Mouse (Mus musculus) layer of hippocampus, postnatal 14 days (tissue): Measurements from ENCODE around the gene Ror1. TPM values are rescaled to one million over a fixed set of nuclear protein-coding genes. Genes with fewer than 3 reads are reported as not detected.

Source experiments
- DNase-seq, 2 experiments: peaks; one replicate each; pipeline ENCODE4 v3.0.0; 2021 to 2022; ENCODE audit warnings: low spot score in 2 of 2, mixed read lengths in 1 of 2
- total RNA-seq, 2 experiments: library from RNA; stranded (reverse); gene quantifications; 2 replicates each; pipeline ENCODE4 v1.2.3; 2021

Ror1 gene
- total RNA-seq, 2 experiments from 2014 or later, result 2.6 to 2.9 TPM

DNA sequence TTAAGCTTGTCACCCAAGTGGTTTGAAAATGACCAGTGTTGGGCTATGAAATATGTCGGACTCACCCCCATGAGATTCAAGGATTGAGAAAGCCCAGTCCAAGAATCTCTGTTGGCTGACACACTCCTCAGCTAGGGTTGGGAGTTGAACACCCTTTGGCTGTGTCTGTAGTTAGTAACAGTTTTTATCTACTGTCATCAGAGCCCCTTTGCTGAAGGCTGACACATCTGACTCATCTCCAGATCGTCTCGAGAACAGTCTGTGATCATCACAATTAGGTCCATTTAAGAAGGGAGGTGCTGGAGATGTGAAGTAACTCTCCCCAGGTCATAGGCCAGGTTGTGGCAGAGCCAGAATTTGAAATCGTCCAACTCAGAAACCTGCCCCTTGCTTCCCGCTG is 203.0 kb downstream of the Ror1 start:
- no peak for DNase-seq

DNA sequence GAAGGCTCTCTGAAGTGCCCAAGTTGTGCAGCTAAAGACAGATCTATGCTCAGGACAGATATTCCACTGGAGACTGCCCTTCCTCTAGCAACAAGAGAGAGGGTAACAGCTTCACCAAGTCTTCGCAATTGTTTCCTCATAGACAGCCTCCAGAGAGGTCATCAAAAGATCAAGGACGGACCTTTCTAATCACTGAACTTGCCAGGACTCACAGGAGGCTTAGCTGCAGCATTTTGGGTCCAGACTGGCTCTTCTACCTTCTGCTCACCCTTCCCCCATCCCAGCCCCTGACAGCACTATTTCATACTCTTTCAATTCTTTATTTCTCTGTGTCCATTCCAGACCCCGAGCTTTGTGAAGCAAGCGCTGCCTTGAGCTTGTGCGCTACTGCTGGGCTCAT is 204.6 kb downstream of the Ror1 start:
- no peak for DNase-seq

DNA sequence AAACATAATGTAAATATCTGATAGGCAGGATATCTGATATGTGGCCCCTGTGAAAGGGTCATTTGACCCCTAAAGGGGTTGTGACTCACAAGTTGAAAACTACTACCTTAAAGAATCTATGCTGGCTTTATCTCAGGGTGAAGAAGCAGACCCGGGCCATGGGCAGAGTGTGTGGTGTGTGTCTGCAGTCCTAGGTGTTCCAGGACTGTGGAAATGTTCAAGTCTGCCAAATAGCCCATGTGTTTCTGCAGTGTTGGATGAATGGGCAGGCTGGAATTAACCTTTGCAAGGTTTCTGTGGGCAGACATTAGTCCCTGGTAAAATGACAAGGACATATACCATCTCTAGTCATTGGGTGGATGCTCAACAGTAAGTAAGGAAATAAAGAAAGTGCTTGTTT is 205.8 kb downstream of the Ror1 start:
- DNase-seq, result no peak

GRCm38 (mm10) chr4:100307365-100307764 is 211.8 kb downstream of the Ror1 start:
- DNase-seq, result no peak

GRCm38 (mm10) chr4:100311775-100312537 is 216.4 kb downstream of the Ror1 start:
- DNase-seq, result no peak

GRCm38 (mm10) chr4:100315066-100315465 is 219.5 kb downstream of the Ror1 start:
- no peak for DNase-seq

DNA sequence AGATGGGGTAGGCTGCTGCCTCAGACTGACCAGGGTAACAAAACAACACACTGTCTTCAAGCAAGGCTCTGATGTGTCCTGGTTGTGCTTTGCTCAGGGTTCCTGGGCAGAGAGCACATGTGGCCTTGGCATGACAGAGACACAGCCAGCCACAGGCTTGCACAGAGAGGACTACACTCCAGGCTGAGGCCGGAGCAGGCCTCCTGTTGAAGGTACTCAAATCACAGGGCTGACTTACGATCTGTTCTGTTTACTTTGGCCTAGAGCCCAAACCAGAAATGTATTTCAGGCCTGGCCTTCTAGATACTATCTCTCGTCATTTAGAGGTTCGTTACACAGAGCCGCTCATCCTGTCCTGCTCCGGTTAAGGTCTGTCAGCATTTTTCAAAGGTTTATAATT is 226.2 kb downstream of the Ror1 start:
- no peak for DNase-seq

DNA sequence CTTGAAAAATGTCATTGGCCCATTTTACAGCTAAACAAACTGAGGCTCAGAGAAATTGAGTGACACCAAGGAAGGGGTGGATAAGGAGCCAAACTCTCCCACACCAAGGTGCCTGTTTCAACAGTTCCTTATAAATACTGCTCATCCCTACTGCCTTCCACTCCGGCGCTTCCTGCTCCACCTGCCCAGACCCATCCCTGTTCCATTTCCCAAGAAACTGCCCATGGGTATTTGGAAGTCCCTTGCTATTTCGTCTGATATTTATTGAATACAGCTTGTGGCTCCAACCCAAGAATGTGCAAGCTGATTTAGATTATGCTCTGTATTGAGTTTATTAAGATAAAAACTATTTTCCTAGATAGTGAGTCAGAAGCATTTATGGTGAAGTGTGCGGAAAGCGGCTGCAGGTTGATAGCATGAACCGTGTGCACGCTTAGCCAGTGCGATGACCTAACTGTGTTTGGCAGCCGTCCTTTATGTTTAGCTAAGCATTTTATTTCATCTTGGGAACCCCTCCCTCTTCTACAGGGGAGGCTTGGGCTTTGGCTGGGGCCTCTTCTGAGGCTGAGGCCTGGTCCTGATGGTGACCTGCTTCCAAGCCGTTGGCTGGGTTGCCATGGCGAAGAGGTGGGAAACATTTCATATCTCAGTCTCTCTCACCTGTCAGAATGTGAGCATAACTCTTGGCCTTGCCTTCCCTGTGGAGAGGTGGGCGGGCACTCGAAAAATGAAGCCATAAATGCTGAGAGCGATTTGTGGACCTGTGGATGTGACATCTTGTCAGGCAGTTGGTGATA is 229.3 kb downstream of the Ror1 start:
- no peak for DNase-seq

- DNase-seq, result peak in 1 of 2 experiments; percentile 48
Observed at GRCm38 (mm10) chr4:100328361-100328970, 232.9 kb downstream of the Ror1 start.

GRCm38 (mm10) chr4:100335168-100335567 is 239.6 kb downstream of the Ror1 start:
- no peak for DNase-seq

DNA sequence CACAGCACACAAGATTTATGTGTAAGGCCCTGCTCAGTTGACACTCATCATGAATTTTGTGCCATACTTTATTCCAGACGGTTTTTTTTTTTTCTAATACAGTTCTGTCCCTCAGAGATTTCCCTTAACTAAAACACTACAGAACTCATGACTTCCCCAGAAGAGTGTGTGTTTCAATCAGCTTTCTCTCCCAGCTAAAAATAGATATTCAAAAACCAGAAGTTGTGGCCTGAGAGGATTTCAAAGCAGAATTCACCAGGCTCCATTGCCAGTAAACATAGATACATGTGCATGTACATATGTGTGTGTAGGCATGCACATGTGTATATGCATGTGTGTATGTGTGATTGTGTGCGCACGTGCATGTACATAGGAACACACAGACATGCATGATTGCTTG is 252.2 kb downstream of the Ror1 start:
- DNase-seq, result no peak

DNA sequence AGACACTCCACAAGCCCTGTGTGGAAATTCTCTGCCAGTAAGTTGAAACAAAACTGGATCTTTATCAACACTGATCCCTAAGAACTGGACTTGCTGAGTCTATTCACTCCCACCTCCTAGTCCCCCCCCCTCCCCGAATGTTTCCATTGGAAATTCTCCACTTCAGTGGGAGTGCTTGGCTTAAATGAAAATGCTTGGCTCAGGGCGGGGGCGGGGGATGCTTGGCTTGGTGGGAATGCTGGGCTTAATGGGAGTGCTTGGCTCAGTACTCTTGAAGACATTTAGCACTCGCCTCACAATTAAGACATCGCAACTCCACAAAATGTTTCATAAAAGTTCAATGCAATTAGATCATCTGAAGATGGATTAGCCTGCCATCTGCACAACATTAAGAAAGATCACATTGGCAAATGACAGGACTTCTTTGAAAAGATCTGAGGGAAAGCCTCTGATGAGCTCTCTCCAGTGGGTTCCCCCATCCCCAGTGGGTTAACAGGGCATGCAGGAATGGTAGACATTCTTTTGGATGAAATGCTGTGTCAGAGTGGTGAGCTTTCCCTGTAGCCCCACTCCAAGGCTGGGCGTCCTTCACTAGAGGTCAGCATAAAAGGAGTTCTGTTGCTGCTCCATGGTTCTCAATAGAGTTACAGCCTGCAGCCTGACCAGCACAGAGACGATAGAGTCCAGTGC is 254.7 kb downstream of the Ror1 start:
- DNase-seq, result no peak

DNA sequence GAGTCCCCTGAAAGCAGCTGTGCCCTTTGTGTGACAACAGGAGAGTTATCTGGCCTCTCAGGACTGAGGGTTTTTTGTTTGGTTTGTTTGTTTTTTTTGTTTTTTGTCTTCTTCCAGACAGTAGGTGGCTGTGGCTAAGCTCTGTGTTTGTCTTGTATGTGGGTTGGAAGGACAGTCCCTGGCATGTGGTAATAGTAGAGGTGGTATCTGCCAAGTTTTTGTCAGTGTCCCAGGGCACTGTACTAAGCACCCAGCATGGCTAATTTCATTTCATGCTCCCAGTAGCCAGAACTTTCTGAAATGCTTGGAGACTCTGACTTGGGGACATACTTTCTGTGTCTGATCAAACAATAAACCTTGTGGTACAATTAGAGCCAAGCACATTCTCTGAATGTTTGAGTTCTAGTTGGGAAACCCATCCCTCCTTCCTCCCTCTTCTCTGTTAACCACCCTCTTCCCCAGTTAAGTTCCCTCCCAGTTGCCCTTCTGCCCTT is 256.3 kb downstream of the Ror1 start:
- DNase-seq, result no peak

DNA sequence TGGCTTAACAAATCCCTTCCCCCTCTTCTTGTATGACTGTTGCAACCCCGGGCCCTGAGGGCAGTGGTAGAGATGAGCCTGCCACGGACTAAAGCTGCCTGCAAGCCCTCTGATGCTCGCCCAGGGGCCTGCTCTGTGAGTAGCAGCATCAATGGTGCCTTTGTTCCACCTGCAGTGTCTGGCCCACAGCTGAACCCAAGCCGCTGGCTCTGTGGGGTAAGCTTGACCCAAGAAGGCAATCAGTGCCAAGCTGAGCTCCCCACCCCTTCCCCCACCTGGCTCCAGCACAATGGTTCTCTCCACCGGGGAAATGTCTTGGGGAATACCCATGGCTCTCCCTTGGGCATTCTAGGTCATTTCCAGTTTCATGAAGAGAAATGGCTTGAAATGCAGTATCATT is 260.0 kb downstream of the Ror1 start:
- DNase-seq, result no peak

- DNase-seq, result no peak
Observed at GRCm38 (mm10) chr4:100357881-100358589, 262.4 kb downstream of the Ror1 start.

DNA sequence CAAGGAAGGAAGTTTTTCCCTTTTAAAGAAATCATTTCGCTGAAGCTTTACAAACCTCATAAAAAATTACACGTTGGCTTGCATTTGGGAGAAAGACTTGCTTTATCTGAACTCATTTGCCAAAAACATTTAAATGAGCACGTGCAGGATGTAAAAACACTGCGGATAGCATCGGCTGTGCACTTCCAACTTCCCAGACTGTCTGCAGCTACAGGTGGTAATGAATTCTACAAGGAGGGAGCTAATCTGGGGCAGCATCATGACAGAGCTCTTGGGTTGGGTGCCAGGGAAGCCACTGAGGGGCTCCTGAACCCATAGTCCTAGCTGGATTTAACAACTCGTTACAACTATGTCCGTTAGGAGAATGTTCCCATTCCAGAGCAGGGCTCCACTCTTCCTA is 268.1 kb downstream of the Ror1 start:
- no peak for DNase-seq

- no peak for DNase-seq
Observed at GRCm38 (mm10) chr4:100368691-100369090, 273.1 kb downstream of the Ror1 start.

- no peak for DNase-seq
Observed at GRCm38 (mm10) chr4:100369541-100370174, 274.1 kb downstream of the Ror1 start.

DNA sequence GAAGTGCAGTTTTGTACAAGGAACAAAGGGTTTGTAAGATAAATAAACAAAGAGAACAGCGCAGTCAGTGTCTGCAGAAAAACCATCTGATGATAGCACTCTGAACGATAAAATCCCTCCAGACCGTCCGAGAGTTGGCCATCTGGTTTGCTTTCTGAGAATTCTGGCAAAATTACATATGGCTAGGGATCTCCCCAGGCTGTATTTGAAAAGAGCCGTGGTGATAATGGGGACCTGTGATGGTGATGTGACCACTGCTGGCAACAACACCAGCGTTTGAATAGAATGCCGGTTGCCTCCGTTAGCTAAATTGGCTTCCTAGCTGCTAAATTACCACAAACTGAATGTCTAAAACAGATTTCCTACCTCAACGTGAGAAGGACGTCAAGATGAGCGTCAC is 277.2 kb downstream of the Ror1 start:
- peak in 1 of 2 experiments; percentile 50 for DNase-seq

DNA sequence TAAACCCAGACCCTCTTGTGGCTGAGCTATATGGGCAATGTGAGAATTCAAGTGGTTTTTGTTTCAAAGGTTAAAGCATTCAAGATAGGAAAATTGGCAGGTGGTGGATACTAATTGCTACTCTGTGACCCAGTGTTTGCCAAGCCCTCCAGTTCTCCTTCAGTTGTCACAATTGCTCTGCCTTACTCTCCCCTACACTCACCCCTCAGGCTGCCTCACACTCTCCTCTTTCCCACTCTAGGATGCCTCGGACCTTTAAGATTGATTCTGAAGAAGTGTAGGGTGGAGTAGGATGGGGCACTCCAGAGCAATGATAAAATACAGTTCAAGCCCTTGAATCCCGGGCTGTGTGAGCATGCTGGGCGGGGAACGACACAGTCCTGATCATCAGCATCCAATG is 278.2 kb downstream of the Ror1 start:
- no peak for DNase-seq
